Mouse (Mus musculus) liver, embryonic 14.5 days (tissue): ENCODE measurements around the gene Fam168b. TPM values are rescaled to one million over a fixed set of nuclear protein-coding genes. Genes with fewer than 3 reads are reported as not detected.

ENCODE experiments used
- ATAC-seq: fragments of 200-750 bp; cut with Nextera tagmentation; 2 replicates; pipeline ENCODE4 v1.8.0; 2017; ENCODE audit warnings: moderate number of reproducible peaks, mild to moderate bottlenecking, moderate library complexity; ENCODE audit not compliant: insufficient read depth
- DNase-seq, 3 experiments: peaks; one replicate each; pipeline ENCODE4 v3.0.0-alpha.2; 2012 to 2013; ENCODE audit warnings: low read depth in 3 of 3, low spot score in 3 of 3
- H3K27ac ChIP-seq: fragments of 300-500 bp; sonication (generic); 2 replicates; pipeline ENCODE4 v1.5.1; 2014; ENCODE audit warnings: moderate library complexity, mild to moderate bottlenecking, control low read depth, inconsistent platforms
- H3K27me3 ChIP-seq: fragments of 300-500 bp; sonication (generic); 2 replicates; pipeline ENCODE4 v1.6.1; 2014; ENCODE audit warnings: mild to moderate bottlenecking, low read length, moderate library complexity; ENCODE audit not compliant: control insufficient read depth, insufficient read depth
- H3K36me3 ChIP-seq: fragments of 300-500 bp; sonication (generic); replicated peaks from 2 replicates; pipeline ENCODE4 v1.6.1; 2014; ENCODE audit warnings: low read depth; ENCODE audit not compliant: control insufficient read depth, insufficient read depth
- H3K4me1 ChIP-seq, 2 experiments: fragments of 200-500 bp in 1 of 2; fragments of 300-500 bp in 1 of 2; sonication (generic) in 1 of 2; replicated peaks; 2 replicates each; pipeline ENCODE4 v1.6.1; 2012 to 2014; ENCODE audit warnings: antibody characterized with exemption in 1 of 2, inconsistent platforms in 1 of 2, low read length in 1 of 2; ENCODE audit not compliant: control insufficient read depth in 2 of 2, insufficient read depth in 2 of 2
- H3K4me2 ChIP-seq: fragments of 300-500 bp; sonication (generic); 2 replicates; pipeline ENCODE4 v1.6.1; 2014; ENCODE audit warnings: low read depth, mild to moderate bottlenecking, control low read depth, moderate library complexity
- H3K4me3 ChIP-seq, 2 experiments: fragments of 200-500 bp in 1 of 2; fragments of 300-500 bp in 1 of 2; sonication (generic) in 1 of 2; 2 replicates each; pipeline ENCODE4 v1.5.1; 2012 to 2014; ENCODE audit warnings: low read depth in 2 of 2, low read length in 2 of 2, mild to moderate bottlenecking in 2 of 2, control low read depth in 1 of 2, inconsistent platforms in 1 of 2, moderate library complexity in 1 of 2; ENCODE audit not compliant: insufficient read depth in 1 of 2
- H3K9ac ChIP-seq: fragments of 300-500 bp; sonication (generic); replicated peaks from 2 replicates; pipeline ENCODE4 v1.6.1; 2014; ENCODE audit warnings: mild to moderate bottlenecking, control low read depth, moderate library complexity
- H3K9me3 ChIP-seq: fragments of 300-500 bp; sonication (generic); 2 replicates; pipeline ENCODE4 v1.6.1; 2016; ENCODE audit warnings: low read length, mixed read lengths; ENCODE audit not compliant: control insufficient read depth
- CTCF ChIP-seq: IDR thresholded peaks from 2 replicates; pipeline ENCODE4 v1.5.1; 2016; ENCODE audit warnings: antibody characterized with exemption, low read depth, control low read depth
- EP300 ChIP-seq: IDR thresholded peaks from 2 replicates; pipeline ENCODE4 v1.6.1; 2016; ENCODE audit warnings: antibody characterized with exemption, low read depth
- WGBS: fragments of 180-500 bp; shearing (Covaris S2); extraction: QIAGEN DNeasy Blood & Tissue Kit; methylation state at CpG from one replicate; pipeline ENCODE4 v1.1.7; 2014; ENCODE audit not compliant: insufficient replicate concordance; 5-methylcytosine and 5-hydroxymethylcytosine counted together
- polyA plus RNA-seq, 2 experiments: library from polyadenylated mRNA; depleted of rRNA in 1 of 2; stranded (reverse) in 1 of 2; unstranded in 1 of 2; fragments of >200 nt; fragmentation: Nextera tagmentation in 1 of 2; extraction: Ambion mirVana in 1 of 2; gene quantifications; 2 replicates each; pipeline versions ENCODE4 v1.2.1 to v1.2.3; 2012 to 2014

The Fam168b gene
- polyA plus RNA-seq, 2 experiments, result 11.0 to 22.9 TPM

DNA sequence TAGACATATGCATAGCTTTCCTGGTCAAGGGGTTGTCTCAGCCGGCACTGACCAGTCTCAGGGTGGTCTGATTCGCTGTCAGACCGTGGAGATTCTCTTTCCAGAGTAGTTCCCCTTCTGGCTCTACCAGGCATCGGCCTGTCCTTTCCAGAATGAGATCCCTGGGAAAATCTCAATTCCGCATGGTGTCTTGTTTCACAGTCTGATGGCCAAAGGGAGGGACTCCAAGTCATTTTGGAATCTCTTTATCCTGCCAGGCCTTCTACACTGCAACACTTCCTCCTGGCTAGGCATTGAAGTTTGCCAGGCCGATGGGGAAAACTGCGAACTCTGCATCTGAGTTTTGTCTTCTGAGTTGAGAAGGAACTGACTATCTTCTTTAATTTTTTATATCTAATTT lies 17.3 kb upstream of the Fam168b start:
- H3K9me3 ChIP-seq, result no peaks in the 10 kb centered on the region
- TF ChIP-seq EP300 (no peak), CTCF (no peak)
- no peaks in the 10 kb centered on the region for H3K4me1 ChIP-seq
- no peaks in the 10 kb centered on the region; the same call in 1 of the 2 replicates for H3K36me3 ChIP-seq
- DNase-seq (no peak), ATAC-seq (no peak)
- no peak overlapping the region for H3K9ac ChIP-seq
- H3K4me2 ChIP-seq, result no peak overlapping the region
- H3K27me3 ChIP-seq, result no peaks in the 10 kb centered on the region
- H3K4me3 ChIP-seq, result no peak overlapping the region
- WGBS, result 81% methylated on average over 7 of the region's 7 CpGs
- no peak overlapping the region for H3K27ac ChIP-seq

DNA sequence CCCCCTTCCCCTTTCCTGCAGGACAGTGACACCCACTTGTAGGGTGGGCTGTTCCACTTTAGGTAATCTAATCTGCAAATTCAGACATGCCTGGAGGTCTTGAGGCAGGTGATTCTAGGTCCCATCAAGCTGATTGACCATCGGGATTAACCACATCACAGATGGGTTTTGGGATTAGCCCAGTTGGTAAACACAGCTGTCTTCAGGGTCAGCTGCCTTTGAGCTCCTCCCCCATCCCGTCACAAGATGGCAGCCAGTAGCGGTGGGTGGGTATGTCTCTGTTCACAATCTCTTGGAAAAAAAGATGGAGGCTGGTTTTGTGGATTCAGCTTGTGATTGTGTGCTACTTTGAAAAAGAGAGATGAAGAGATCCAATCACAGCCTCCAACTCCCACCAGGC lies 16.9 kb upstream of the Fam168b start:
- Histone ChIP-seq H3K4me1 (no peaks in the 10 kb centered on the region), H3K9ac (no peak overlapping the region), H3K27me3 (no peaks in the 10 kb centered on the region), H3K9me3 (no peaks in the 10 kb centered on the region), H3K27ac (no peak overlapping the region), H3K4me2 (no peak overlapping the region), H3K36me3 (no peaks in the 10 kb centered on the region; the same call in 1 of the 2 replicates), H3K4me3 (no peak overlapping the region)
- 61% methylated on average over 3 of the region's 3 CpGs for WGBS
- ATAC-seq (no peak), DNase-seq (no peak)
- no peak for TF ChIP-seq EP300
- no peak for TF ChIP-seq CTCF

DNA sequence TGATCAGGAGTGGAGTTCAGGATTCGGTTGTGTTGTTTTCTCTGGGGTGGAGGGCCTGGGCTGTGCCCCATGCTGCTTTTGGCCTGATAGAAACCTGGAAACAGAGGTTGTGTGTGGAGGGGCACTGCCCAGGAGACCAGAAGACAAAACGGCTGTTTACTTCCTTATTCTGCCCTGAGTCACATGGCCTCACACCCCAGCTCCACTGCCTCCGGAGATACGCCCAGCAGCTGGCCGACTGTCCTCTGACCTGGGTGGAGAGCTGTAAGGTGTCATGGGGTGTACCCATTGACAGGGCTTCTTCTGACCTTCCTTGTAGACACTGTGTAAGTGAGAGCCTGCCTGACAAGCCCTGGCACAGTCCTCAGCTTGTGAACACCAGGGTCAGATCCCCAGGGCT lies 15.8 kb upstream of the Fam168b start:
- TF ChIP-seq CTCF (no peak), EP300 (no peak)
- Histone ChIP-seq H3K27ac (no peak overlapping the region), H3K4me1 (no peaks in the 10 kb centered on the region), H3K4me2 (no peak overlapping the region), H3K27me3 (no peaks in the 10 kb centered on the region), H3K36me3 (no peaks in the 10 kb centered on the region; the same call in 1 of the 2 replicates), H3K4me3 (no peak overlapping the region), H3K9ac (no peak overlapping the region), H3K9me3 (no peaks in the 10 kb centered on the region)
- DNase-seq, result no peak
- 32% methylated on average over 5 of the region's 5 CpGs for WGBS
- ATAC-seq, result no peak

DNA sequence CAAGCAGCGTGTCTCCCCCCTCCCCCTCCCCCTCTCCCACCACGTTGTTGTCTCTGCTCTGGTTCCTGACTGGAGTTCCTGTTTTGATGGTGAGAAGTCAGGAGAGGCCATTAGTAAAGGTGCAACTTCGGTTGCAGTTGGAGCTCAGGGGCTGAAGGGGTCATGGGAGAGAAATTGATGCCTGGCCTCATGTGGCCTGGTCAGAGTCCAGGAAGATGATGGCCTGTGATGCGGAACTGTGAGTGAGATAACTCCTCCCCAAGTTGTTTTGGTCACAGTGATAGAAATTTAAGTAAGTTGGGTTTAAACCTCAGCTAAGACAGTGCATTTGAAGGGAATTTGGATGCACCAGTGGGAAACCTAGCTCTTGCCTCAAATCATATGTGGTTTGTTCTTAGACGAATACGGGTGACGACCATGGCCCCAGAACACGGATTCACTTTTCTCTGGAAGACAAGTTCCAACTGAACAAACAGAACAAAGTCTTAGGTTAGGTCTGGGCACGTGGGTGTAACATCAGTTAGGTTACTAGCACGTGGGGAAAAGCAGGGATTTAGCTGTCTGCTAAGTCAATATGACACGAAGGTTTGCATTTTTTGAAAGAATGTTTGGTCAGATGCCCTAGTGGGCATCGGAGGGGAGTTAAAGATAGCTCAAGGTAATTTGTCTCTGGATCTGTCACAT lies 12.3 kb upstream of the Fam168b start:
- WGBS, result 63% methylated on average over 12 of the region's 12 CpGs
- no peak overlapping the region for H3K27ac ChIP-seq
- no peaks in the 10 kb centered on the region for H3K36me3 ChIP-seq
- no peaks in the 10 kb centered on the region for H3K9me3 ChIP-seq
- peaks cover 0 to 7% of the 10 kb centered on the region in 2 experiments; a peak in 2 of 4 replicates for H3K4me1 ChIP-seq
- no peak overlapping the region for H3K4me3 ChIP-seq
- H3K4me2 ChIP-seq, result no peak overlapping the region
- DNase-seq (no peak), ATAC-seq (no peak)
- TF ChIP-seq EP300, result no peak
- TF ChIP-seq CTCF, result no peak
- H3K27me3 ChIP-seq, result no peaks in the 10 kb centered on the region
- no peak overlapping the region for H3K9ac ChIP-seq

DNA sequence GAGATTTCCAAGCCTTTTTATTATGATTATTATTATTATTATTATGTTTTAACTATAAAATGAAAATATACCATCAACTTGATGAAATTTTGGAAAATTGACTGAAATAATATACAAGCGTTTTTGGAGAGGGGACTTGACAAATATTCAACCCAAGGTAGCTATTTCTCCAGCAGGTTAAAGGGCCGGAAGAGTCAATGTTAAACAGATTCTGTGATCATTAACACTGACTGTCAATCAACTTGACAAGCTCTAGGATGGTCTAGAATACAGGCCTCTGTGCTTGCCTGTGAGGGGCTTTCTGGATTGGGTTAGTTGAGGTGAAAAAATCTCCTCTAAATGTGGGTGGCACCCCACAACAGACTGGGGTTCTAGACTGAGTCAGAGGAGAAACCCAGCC lies 10.9 kb upstream of the Fam168b start:
- H3K4me3 ChIP-seq, result no peak overlapping the region
- no peaks in the 10 kb centered on the region for H3K36me3 ChIP-seq
- WGBS, result 73% methylated on average over 2 of the region's 2 CpGs
- TF ChIP-seq EP300, result no peak
- no peak for TF ChIP-seq CTCF
- H3K27me3 ChIP-seq, result no peaks in the 10 kb centered on the region
- H3K9me3 ChIP-seq, result no peaks in the 10 kb centered on the region
- no peak overlapping the region for H3K9ac ChIP-seq
- H3K4me2 ChIP-seq, result no peak overlapping the region
- ATAC-seq (no peak), DNase-seq (no peak)
- peaks cover 0 to 7% of the 10 kb centered on the region in 2 experiments; a peak in 2 of 4 replicates for H3K4me1 ChIP-seq
- H3K27ac ChIP-seq, result no peak overlapping the region
